Mouse (Mus musculus): ENCODE data around the gene Mettl5.
A peak's percentile ranks its signal among the peaks of the same experiment; 100 is the strongest.
"Not testable (repeated sequence)": the region's sequence is repeated elsewhere in the genome, so short reads cannot be mapped to it uniquely, and the experiment has no call there.

The Mettl5 gene

DNA sequence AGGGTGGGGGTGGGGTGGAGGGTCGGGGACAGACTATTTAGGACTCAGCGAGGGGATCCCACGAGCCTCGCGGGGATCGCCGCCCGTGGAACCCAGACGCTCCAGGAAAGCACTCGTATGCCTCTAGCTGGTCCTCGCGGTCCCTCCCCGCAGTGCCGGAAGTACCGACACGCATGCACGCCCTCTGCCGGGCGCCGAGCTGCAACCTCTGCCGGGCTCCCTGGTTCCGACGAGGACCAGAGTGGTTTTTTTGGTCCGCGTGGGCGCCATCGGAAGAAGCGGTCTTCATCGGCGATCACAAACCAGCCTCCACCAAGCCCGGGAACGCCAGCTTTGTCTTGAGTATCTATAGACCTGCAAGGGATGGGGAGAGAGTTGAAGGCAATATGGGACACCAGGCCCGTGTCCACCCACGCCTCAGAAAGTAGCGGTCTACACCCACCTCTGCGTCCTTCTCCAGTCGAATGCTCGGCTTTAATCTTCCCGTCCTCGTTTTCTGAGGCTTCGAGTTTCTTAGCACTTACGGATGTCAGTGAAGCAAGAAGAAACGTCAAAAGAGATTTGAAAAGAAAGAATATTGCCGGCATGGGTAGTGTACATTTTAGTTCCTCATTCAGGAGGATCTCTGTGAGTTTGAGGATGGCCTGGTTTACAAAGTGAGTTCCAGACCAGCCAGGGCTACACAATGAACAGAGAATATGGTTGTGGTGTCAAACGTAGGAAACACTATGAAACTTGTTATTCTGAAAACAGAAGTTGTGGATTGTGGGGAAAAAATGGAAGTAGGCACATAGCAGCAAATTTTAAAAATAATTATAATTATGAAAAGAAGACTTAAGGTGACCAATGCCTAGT lies at the start of gene Mettl5:
Gene Mettl5, minus strand, starts transcription at position 165 of the 855 bp plus-strand sequence.
- peak; percentile 92 for DNase-seq

GRCm38 (mm10) chr2:69924943-69925342 lies 39.5 kb upstream of the Mettl5 start:
- DNase-seq: no peak

DNA sequence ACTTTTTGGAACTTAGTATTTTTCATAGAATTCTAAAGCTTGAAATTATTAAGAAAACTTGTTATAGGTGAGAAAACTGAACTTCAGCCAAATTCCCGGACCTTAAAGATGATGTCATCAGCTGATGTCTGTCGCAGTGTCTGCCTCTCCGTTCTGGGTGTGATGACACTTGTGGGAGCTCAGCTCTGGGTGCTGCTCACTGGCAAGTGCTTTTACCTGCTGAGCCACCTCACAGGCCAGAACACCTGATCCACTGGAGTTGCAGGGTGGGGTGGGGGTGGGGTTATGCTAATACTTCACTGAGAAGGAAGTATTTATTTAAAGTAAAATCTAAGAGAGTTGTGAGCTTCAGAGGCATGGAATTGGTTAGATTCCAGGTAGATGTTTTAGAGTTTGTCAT lies 31.9 kb upstream of the Mettl5 start:
- no peak for DNase-seq

- DNase-seq: no peak
Measured at GRCm38 (mm10) chr2:69912801-69913200, 27.4 kb upstream of the Mettl5 start.

- DNase-seq: not testable (repeated sequence)
Measured at GRCm38 (mm10) chr2:69907394-69907793, 22.0 kb upstream of the Mettl5 start.

DNA sequence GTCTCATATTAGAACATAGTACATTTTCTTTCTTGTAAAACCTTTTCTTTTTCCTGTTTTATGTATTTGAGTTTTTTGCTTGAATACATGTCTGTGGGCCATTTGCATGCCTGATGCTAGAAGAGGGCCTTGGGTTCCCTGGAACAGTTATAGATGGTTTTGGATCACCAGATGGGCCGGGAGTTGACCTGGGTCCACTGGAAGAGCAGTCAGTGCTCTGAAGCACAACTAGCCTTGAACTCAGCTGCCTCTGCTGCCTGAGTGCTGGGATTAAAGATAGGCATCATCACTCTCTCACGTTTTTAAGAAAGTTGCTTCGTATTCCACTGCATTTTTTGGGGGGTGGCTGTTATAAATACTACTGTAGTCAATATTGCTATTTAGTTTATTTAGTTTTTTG lies 18.1 kb upstream of the Mettl5 start:
- no peak for DNase-seq

DNA sequence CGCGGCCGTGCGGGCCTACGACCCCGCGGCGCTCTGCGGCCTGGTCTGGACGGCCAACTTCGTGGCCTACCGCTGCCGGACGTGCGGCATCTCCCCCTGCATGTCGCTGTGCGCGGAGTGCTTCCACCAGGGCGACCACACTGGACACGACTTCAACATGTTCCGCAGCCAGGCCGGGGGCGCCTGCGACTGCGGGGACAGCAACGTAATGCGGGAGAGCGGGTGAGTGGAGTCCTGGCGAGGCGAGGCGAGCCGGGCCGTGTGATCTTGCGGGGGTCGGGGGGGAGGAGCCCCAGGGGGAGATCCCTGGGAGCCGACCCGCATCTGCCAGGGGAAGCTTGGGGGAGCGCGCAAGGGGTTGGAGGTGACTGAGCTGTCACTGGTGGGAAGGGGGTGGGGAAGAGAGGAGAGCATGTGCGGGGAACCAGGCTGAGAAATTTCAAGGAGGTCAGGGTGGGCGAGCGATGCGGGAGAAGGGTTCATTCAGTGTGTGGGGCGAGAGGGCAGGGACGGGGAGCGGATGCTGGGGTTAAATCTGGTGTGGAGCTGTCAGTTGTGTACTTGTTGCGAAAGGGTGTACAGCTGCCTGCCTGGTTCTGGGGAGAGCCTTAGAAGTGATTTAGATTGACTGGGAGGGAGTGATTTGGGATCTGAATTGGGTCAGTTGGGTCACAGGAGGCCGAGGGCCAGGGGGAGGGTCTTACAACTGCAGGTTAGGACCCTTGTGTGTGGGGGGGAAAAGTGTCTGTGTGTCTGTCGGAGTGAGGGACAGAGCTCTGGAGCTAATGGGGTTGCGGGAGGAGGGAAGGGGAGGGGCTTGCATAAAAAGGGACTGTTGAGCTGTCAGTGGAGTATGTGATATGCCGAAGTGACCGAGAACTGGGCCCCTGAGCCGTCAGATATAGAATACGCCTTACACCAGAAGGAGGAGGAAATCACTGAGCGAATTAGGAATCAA lies 12.5 kb upstream of the Mettl5 start:
- DNase-seq: peak; percentile 49

DNA sequence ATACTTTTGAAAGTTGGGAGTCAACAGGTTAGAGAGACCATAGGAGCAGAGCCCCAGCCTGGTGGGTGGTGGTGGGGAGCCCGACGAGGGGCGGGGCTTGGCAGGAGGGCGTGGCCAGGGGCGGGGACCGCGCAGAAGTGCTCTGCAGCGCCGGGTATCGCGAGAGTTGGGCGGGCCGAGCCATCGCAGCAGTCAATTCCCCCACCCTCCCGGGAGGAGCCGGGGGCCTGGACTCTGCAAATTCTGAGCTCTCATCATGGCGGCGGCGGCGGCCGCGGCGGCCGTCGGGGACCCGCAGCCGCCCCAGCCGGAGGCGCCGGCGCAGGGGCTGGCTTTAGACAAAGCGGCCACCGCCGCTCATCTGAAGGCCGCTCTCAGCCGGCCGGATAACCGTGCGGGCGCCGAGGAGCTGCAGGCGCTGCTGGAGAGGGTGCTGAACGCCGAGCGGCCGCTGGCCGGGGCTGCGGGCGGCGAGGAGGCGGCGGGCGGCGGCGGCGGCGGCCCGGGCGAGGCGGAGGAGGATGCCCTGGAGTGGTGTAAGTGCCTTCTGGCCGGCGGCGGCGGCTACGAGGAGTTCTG lies 11.7 kb upstream of the Mettl5 start, which contains the start of gene Ubr3:
Gene Ubr3, plus strand, starts transcription at position 208 of the 579 bp plus-strand sequence.
- DNase-seq: peak; percentile 99

- DNase-seq: no peak
Measured at GRCm38 (mm10) chr2:69896224-69896581, 10.8 kb upstream of the Mettl5 start.

GRCm38 (mm10) chr2:69895502-69896223 lies 10.2 kb upstream of the Mettl5 start:
- DNase-seq: no peak

DNA sequence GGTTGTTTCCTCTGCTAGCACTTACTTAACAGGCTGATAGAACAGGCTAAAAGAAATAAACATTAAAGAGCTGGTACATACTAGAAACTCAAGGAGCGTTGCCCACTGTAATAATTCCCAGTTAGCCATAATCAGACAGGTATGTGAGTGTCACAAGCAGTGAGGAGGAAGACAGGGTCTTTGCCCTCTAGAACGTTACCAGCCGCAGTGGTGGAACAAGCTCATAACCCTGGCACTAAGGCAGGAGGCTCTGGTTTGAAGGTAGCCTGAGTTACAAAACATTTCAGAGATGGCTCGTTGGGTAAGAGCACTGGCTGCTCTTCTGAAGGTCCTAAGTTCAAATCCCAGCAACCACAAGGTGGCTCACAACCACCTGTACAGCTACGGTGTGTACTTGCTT lies 8.5 kb upstream of the Mettl5 start:
- DNase-seq: no peak

- DNase-seq: no peak
Measured at GRCm38 (mm10) chr2:69893145-69893544, 7.7 kb upstream of the Mettl5 start.

GRCm38 (mm10) chr2:69890843-69891242 lies 5.4 kb upstream of the Mettl5 start:
- no peak for DNase-seq

- no peak for DNase-seq
Measured at GRCm38 (mm10) chr2:69888957-69889356, 3.5 kb upstream of the Mettl5 start.

DNA sequence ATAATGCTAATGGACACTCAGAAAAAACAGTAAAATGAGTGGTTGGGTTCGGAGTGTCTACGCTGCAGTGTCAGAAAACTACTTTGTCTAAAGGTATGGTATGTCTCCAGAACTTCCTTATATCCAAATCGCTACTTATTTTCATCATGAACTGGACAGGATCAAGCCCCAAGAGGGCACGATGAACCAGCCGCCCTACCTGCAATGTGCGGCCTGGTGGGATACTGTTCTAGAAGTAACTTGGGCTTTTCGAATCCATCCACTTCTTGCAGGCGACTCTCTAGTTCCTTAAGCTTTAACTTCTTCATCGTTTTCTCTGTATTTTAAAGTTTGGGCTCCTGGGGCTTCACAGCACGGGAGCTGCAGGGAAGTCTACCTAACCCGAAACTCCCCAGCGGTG lies 365 bp downstream of the Mettl5 start:
- peak; percentile 2 for DNase-seq

DNA sequence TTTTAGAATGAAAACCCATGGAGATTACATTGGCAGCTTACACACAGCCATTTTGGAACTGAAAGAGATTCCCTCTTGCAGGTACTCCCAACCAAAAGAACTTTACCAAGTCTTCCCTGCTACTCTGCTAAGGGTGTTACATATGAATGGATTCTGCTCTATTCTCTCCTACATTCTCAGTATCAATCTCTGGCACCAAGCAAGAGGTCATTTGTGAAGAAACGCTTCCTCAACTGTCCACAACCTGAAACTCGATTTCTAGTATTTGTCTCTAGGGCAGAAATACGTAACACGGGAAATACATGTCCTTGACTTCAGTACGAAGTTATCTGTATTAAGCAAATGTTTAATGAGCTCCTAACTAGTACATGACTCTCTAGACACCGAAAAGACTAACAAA lies 834 bp downstream of the Mettl5 start:
- no peak for DNase-seq

DNA sequence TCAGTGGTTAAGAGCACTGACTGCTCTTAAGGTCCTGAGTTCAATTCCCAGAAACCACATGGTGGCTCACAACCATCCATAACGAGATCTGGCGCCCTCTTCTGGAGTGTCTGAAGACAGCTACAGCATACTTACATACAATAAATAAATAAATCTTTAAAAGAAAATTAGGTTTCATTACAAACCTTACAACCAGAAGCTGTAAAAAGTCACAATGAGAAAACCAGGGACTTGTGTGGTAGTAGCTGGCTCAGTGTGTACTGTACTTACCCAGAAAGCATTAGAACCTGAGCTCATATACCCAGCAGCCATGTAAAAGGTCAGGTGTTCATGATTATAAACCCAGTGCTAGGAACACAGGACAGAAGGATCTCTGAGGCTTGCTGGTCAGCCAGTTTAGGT lies 1.4 kb downstream of the Mettl5 start:
- DNase-seq: no peak

DNA sequence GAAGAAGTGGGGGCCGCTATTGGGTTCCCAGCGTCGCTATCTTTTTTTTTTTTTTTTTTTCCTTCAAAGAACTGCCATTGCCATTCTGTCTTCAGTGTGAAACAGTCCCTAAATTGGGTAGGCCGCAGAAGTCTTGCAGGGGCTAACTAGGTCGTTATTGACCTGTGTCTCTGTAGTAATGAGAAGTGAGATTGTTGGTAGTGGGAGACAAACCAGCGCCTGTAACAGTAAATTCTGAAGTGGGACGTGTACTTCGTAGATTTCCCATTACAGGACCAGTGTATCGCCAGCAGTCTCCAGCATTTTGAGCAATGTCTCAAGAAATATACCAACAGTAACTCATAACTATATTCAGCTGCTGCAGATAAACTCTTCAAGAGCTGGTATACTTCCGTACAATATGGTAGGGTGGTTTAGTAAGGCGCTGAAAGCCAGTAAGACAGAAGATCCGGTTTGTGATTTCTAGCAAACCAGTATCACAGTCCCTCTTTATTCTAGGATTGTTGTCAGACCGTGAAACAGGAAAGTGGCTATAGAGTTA lies 23.2 kb downstream of the Mettl5 start:
- no peak for DNase-seq

- DNase-seq: peak; percentile 94
Measured at GRCm38 (mm10) chr2:69861485-69862091, 23.8 kb downstream of the Mettl5 start, which contains the start of gene Ssb. Ssb (plus strand) TSS chr2:69861562.

DNA sequence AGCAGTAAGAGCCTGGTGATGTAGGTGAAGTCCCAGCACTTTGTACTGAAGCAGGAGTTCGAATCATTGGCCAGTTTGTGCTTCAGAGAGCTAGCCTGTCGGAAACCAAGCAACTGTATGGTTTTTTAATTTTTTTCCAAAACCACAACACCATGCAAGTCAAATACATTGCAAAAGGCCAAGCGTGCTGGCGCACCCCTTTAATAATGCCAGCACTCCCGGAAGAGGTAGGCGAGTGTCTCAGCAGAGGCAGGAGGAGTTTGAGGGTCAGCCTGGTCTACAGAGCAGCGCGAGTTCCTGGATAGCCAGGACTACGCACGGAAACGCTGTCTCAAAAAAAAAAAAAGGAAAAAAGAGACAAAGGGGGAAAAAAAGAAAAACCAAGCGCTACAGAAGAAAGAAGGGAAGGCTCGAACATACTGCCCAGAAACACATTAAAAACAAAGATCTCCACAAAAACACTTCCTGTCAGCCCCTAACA lies 24.4 kb downstream of the Mettl5 start:
- DNase-seq: peak; percentile 8

DNA sequence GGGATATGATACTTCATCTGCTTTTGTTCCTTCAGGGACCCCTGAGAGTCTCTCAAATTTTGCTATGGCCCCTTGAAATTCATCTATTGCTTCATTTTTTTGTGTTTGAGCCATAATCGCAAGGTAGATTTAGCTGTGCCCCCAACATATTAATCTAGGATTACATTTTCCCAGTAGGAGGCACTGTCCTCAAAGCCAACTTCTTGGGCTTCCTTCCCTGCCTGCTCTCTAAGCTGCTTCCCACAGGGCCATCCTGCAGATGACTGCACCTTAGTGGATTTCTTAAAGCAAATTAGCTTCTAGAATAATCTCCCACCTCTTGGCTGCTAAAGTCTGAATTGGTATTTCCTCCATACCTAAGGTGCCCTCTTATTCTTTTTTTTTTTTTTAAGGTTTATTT lies 27.5 kb downstream of the Mettl5 start:
- no peak for DNase-seq

DNA sequence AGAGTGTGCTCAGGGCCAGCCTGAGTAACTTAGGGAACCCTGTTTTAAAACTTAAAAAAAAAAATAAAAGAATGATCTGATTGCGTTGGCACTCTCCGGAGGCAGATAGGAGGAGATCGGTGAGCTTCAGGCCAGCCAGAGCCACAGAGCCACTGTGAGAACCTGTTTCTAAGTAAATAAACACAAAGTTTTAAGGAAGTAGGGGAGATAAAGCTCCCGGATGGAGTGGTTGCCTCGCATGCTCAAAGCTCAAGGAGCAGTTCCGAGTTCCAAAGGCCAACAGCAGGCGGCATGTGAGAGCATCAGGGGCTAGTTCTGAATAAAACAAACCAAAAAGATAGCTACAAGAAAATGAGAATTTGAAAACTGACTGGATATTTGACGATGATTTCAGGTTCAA lies 29.0 kb downstream of the Mettl5 start:
- DNase-seq: peak; percentile 36

All from lung, postnatal 14 days (tissue).